Mouse (Mus musculus): ENCODE results near the gene Gm20937. TPM values are rescaled to one million over a fixed set of nuclear protein-coding genes. Genes with fewer than 3 reads are reported as not detected.
"Not testable (repeated sequence)": the region's sequence is repeated elsewhere in the genome, so short reads cannot be mapped to it uniquely, and the experiment has no call there.

The Gm20937 gene
- not detected in 2 replicates for polyA plus RNA-seq (2015; fragmentation: Nextera tagmentation; extraction: Ambion mirVana)

DNA sequence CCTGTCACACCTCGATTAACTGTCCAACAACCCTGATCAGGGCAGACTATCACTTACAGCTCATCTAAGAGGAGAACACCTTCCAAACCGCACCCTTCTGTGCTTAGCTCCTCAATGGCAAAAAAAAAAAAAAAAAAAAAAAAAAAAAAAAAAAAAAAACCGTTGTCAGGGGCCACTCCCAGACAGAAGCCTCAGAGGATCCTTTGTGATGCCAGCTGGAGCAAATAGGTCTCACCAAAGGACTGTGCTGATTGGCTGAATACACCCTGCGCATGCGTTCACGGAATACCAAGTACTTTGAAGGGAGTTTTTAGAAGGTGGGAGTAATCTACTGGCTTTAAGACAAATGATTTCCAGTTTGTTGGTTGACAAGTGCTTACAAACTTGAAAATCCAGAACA, at the start of gene Gm20937:
Gene Gm20937 (minus strand): TSS at position 101 of the 400 bp plus-strand sequence.
- ATAC-seq (ENCODE audit: insufficient number of reproducible peaks, low FRiP score, low TSS enrichment, low read depth); H3K36me3 ChIP-seq; H3K4me1 ChIP-seq; H3K27me3 ChIP-seq; H3K9me3 ChIP-seq; H3K9ac ChIP-seq; H3K4me2 ChIP-seq; H3K27ac ChIP-seq; H3K4me3 ChIP-seq: not testable (repeated sequence)
- WGBS: no CpG with 5 or more reads among the region's 6 CpGs

Other genes with a start within 250 kb of the Gm20937 start
- gene Gm20816, start 243.1 kb upstream of the Gm20937 start, polyA plus RNA-seq (2015; fragmentation: Nextera tagmentation; extraction: Ambion mirVana): not detected in 2 replicates

All from limb, embryonic 15.5 days (tissue).